Mouse (Mus musculus) MEL (cell line): ENCODE measurements at regions not wholly inside any gene's neighbourhood (a gene's known extent, or its start where the extent isn't known, plus 50 kb on each side); places are given as distances from the start of the nearest gene placed in this dataset.

Source experiments
- DNase-seq: peaks from one replicate; pipeline ENCODE4 v3.0.0; 2011; ENCODE audit warnings: low read depth, low spot score
- H3K27ac ChIP-seq: 2 replicates; pipeline ENCODE4 v1.5.1; 2012; ENCODE audit warnings: low read depth, mild to moderate bottlenecking, control low read depth, low read length, moderate library complexity; ENCODE audit not compliant: control insufficient read depth
- H3K27me3 ChIP-seq, 2 experiments: fragments of 150-350 bp in 1 of 2; sonication (generic) in 1 of 2; 2 replicates each; pipeline ENCODE4 v1.6.1; 2012; ENCODE audit warnings: low read length in 2 of 2, mild to moderate bottlenecking in 2 of 2, improper control_type of control experiment in 1 of 2, moderate library complexity in 1 of 2; ENCODE audit not compliant: insufficient read depth in 2 of 2, control insufficient read depth in 1 of 2
- H3K36me3 ChIP-seq, 2 experiments: 2 replicates each; pipeline ENCODE4 v1.6.1; 2012 to 2014; ENCODE audit warnings: low read length in 2 of 2, improper control_type of control experiment in 1 of 2, inconsistent platforms in 1 of 2, mild to moderate bottlenecking in 1 of 2; ENCODE audit not compliant: insufficient read depth in 2 of 2, control insufficient read depth in 1 of 2
- H3K4me1 ChIP-seq, 2 experiments: fragments of 150-350 bp in 1 of 2; sonication (generic) in 1 of 2; 2 replicates each; pipeline ENCODE4 v1.6.1; 2012; ENCODE audit warnings: low read length in 2 of 2, improper control_type of control experiment in 1 of 2, mild to moderate bottlenecking in 1 of 2; ENCODE audit not compliant: insufficient read depth in 2 of 2, control insufficient read depth in 1 of 2
- H3K4me3 ChIP-seq, 2 experiments: fragments of 150-350 bp in 1 of 2; sonication (generic) in 1 of 2; 2 replicates each; pipeline ENCODE4 v1.5.1; 2012; ENCODE audit warnings: low read depth in 2 of 2, low read length in 2 of 2, mild to moderate bottlenecking in 2 of 2, moderate library complexity in 2 of 2, control low read depth in 1 of 2, improper control_type of control experiment in 1 of 2; ENCODE audit not compliant: control insufficient read depth in 1 of 2, insufficient read depth in 1 of 2
- H3K79me2 ChIP-seq: 2 replicates; pipeline ENCODE4 v1.6.1; 2012; ENCODE audit warnings: mild to moderate bottlenecking, low read length, moderate library complexity; ENCODE audit not compliant: control insufficient read depth, poor library complexity, insufficient read depth
- H3K9ac ChIP-seq: 2 replicates; pipeline ENCODE4 v1.6.1; 2012; ENCODE audit warnings: low read depth, mild to moderate bottlenecking, control low read depth, low read length, moderate library complexity; ENCODE audit not compliant: control insufficient read depth, poor library complexity, severe bottlenecking
- H3K9me3 ChIP-seq: fragments of 150-350 bp; sonication (generic); replicated peaks from 2 replicates; pipeline ENCODE4 v1.6.1; 2012; ENCODE audit warnings: mild to moderate bottlenecking, low read length, improper control_type of control experiment, moderate library complexity; ENCODE audit not compliant: insufficient read depth
- BHLHE40 ChIP-seq: IDR thresholded peaks from 2 replicates; pipeline ENCODE4 v1.6.1; 2012; ENCODE audit warnings: low read depth, mild to moderate bottlenecking, inconsistent platforms, low read length, improper control_type of control experiment, borderline replicate concordance
- CHD1 ChIP-seq: IDR thresholded peaks from 2 replicates; pipeline ENCODE4 v1.6.1; 2012; ENCODE audit warnings: low read depth, mild to moderate bottlenecking, inconsistent platforms, low read length, improper control_type of control experiment
- CHD2 ChIP-seq: IDR thresholded peaks from 2 replicates; pipeline ENCODE4 v1.6.1; 2011; ENCODE audit warnings: low read length, improper control_type of control experiment
- CTCF ChIP-seq, 3 experiments: IDR thresholded peaks in 2 of 3; conservative IDR thresholded peaks in 1 of 3; 2 replicates each; pipeline ENCODE4 v1.5.1; 2011 to 2012; ENCODE audit warnings: low read length in 3 of 3, low read depth in 2 of 3, mild to moderate bottlenecking in 2 of 3, improper control_type of control experiment in 1 of 3, inconsistent platforms in 1 of 3, mixed read lengths in 1 of 3, moderate library complexity in 1 of 3; ENCODE audit not compliant: control insufficient read depth in 1 of 3, insufficient read depth in 1 of 3, poor library complexity in 1 of 3, severe bottlenecking in 1 of 3
- ELF1 ChIP-seq: IDR thresholded peaks from 2 replicates; pipeline ENCODE4 v1.6.1; 2014; ENCODE audit warnings: low read depth, mild to moderate bottlenecking, inconsistent platforms, low read length, improper control_type of control experiment, moderate library complexity
- HCFC1 ChIP-seq: IDR thresholded peaks from 2 replicates; pipeline ENCODE4 v1.6.1; 2012; ENCODE audit warnings: low read depth, mild to moderate bottlenecking, inconsistent platforms, low read length, improper control_type of control experiment, moderate library complexity
- JUND ChIP-seq: IDR thresholded peaks from 2 replicates; pipeline ENCODE4 v1.6.1; 2011; ENCODE audit warnings: low read depth, mild to moderate bottlenecking, improper control_type of control experiment, low read length
- KAT2A ChIP-seq: conservative IDR thresholded peaks from 2 replicates; pipeline ENCODE4 v1.6.1; 2012; ENCODE audit warnings: low read depth, low read length, improper control_type of control experiment, inconsistent platforms
- MAFK ChIP-seq: IDR thresholded peaks from 2 replicates; pipeline ENCODE4 v1.6.1; 2011; ENCODE audit warnings: low read depth, mild to moderate bottlenecking, low read length, improper control_type of control experiment, borderline replicate concordance
- MAX ChIP-seq: IDR thresholded peaks from 2 replicates; pipeline ENCODE4 v1.6.1; 2011; ENCODE audit warnings: low read length, improper control_type of control experiment
- MAZ ChIP-seq: IDR thresholded peaks from 2 replicates; pipeline ENCODE4 v1.6.1; 2012; ENCODE audit warnings: low read depth, mild to moderate bottlenecking, inconsistent platforms, low read length, improper control_type of control experiment
- MXI1 ChIP-seq: IDR thresholded peaks from 2 replicates; pipeline ENCODE4 v1.6.1; 2011; ENCODE audit warnings: mild to moderate bottlenecking, low read depth, low read length, improper control_type of control experiment
- MYB ChIP-seq: IDR thresholded peaks from 2 replicates; pipeline ENCODE4 v1.6.1; 2011; ENCODE audit warnings: mild to moderate bottlenecking, low read depth, low read length, improper control_type of control experiment
- NELFE ChIP-seq: IDR thresholded peaks from 2 replicates; pipeline ENCODE4 v1.6.1; 2011; ENCODE audit warnings: low read depth, low read length, improper control_type of control experiment
- POLR2A ChIP-seq, 2 experiments: IDR thresholded peaks; 2 replicates each; pipeline ENCODE4 v1.6.1; 2011 to 2012; ENCODE audit warnings: low read length in 2 of 2, mild to moderate bottlenecking in 2 of 2, control low read depth in 1 of 2, improper control_type of control experiment in 1 of 2, low read depth in 1 of 2, moderate library complexity in 1 of 2; ENCODE audit not compliant: control insufficient read depth in 1 of 2, insufficient read depth in 1 of 2, poor library complexity in 1 of 2
- SMC3 ChIP-seq: IDR thresholded peaks from 2 replicates; pipeline ENCODE4 v1.6.1; 2011; ENCODE audit warnings: low read depth, low read length, improper control_type of control experiment
- TCF12 ChIP-seq: IDR thresholded peaks from 2 replicates; pipeline ENCODE4 v1.6.1; 2014; ENCODE audit warnings: low read depth, mild to moderate bottlenecking, inconsistent platforms, low read length, improper control_type of control experiment, moderate library complexity
- ZC3H11A ChIP-seq: IDR thresholded peaks from 2 replicates; pipeline ENCODE4 v1.6.1; 2012; ENCODE audit warnings: low read depth, mild to moderate bottlenecking, inconsistent platforms, low read length, improper control_type of control experiment
- ZMIZ1 ChIP-seq: IDR thresholded peaks from 2 replicates; pipeline ENCODE4 v1.6.1; 2012; ENCODE audit warnings: low read depth, mild to moderate bottlenecking, inconsistent platforms, low read length, improper control_type of control experiment, moderate library complexity

DNA sequence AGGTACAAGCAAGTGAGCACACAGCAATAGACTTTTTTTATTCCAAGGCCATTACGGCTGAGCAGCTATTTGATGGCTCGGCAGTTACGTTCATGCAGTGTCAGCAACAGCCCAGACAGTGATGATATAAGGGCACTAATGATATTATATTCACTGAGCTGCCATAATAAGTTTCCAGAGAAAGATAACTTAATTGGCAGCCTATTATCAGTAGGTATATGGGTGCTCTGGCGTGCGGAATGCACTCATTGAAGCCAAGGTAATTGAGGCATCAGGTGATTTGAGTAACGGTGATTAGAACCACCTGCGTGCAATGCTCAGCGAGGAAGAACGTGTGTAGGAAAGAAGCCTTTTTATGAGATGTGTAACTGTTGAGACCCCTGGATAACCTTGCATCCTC lies 358.0 kb downstream of the Cenpc1 start:
- H3K36me3 ChIP-seq: no peaks in the 10 kb centered on the region
- no peaks in the 10 kb centered on the region for H3K27me3 ChIP-seq
- no peak for TF ChIP-seq SMC3
- no peak for TF ChIP-seq CHD2
- no peak for TF ChIP-seq MYB
- TF ChIP-seq ZMIZ1: no peak
- no peak for TF ChIP-seq NELFE
- TF ChIP-seq JUND: no peak
- H3K27ac ChIP-seq: no peak overlapping the region
- H3K4me3 ChIP-seq: no peak overlapping the region
- DNase-seq: no peak
- H3K9ac ChIP-seq: no peak overlapping the region
- no peaks in the 10 kb centered on the region for H3K9me3 ChIP-seq
- no peaks in the 10 kb centered on the region for H3K4me1 ChIP-seq
- no peaks in the 10 kb centered on the region for H3K79me2 ChIP-seq

DNA sequence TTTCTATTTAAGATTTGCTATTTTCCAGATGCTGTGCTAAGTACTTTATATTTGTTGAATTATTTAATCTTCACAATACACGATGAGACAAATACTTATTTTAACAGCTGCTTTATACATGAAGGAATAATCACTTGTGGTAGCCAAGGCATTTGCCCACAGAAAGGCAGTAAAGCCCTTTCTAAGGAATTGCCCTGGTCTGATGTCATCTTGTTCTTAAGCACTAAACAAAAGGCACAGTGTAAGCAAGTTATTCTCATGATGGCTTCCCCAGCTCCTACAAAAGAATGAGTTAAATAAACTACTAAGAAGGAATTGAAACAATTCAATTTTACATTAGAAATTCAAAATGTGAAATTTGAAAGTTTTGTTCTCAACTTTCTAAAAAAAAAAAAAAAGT lies 358.8 kb downstream of the Cenpc1 start:
- Histone ChIP-seq H3K4me3 (no peak overlapping the region), H3K79me2 (no peaks in the 10 kb centered on the region), H3K27ac (no peak overlapping the region), H3K9ac (no peak overlapping the region), H3K36me3 (no peaks in the 10 kb centered on the region), H3K4me1 (no peaks in the 10 kb centered on the region), H3K27me3 (no peaks in the 10 kb centered on the region), H3K9me3 (no peaks in the 10 kb centered on the region)
- no peak for DNase-seq
- no peak for TF ChIP-seq MXI1
- no peak for TF ChIP-seq POLR2A (IDR thresholded peaks at IDR 0.05; ENCODE audit: control insufficient read depth in 1 of 2, insufficient read depth in 1 of 2, low read depth in 1 of 2, low read length in 2 of 2, poor library complexity in 1 of 2)
- no peak for TF ChIP-seq KAT2A
- no peak for TF ChIP-seq NELFE
- TF ChIP-seq CHD1: no peak
- no peak for TF ChIP-seq TCF12
- TF ChIP-seq CTCF (IDR thresholded peaks at IDR 0.05 in 2 of 3, conservative IDR thresholded peaks at IDR 0.05 in 1 of 3; ENCODE audit: control insufficient read depth in 1 of 3, insufficient read depth in 1 of 3, low read depth in 2 of 3, low read length in 3 of 3, poor library complexity in 1 of 3, severe bottlenecking in 1 of 3): no peak
- TF ChIP-seq MAZ: no peak
- TF ChIP-seq ELF1: no peak
- TF ChIP-seq JUND: no peak
- TF ChIP-seq MYB: no peak
- no peak for TF ChIP-seq ZC3H11A
- TF ChIP-seq MAFK: no peak
- no peak for TF ChIP-seq HCFC1
- no peak for TF ChIP-seq BHLHE40
- TF ChIP-seq MAX: no peak
